Mouse (Mus musculus) bone marrow macrophage, adult 2 months (primary cell): Measurements from ENCODE around the gene Cope.

Experiments used
- CTCF ChIP-seq: IDR thresholded peaks from 2 replicates; pipeline ENCODE4 v1.5.1; 2012; ENCODE audit warnings: low read depth, mild to moderate bottlenecking, low read length, moderate library complexity
- POLR2A ChIP-seq: IDR thresholded peaks from 2 replicates; pipeline ENCODE4 v1.6.1; 2012; ENCODE audit warnings: mild to moderate bottlenecking, low read depth, low read length, borderline replicate concordance

GRCm38 (mm10) chr8:70309311-70309710 lies 7.0 kb downstream of the Cope start:
- TF ChIP-seq CTCF (peak; percentile 84), POLR2A (no peak)
